Mouse (Mus musculus): ENCODE measurements at regions not wholly inside any gene's neighbourhood (a gene's known extent, or its start where the extent isn't known, plus 50 kb on each side); places are given as distances from the start of the nearest gene placed in this dataset.

DNA sequence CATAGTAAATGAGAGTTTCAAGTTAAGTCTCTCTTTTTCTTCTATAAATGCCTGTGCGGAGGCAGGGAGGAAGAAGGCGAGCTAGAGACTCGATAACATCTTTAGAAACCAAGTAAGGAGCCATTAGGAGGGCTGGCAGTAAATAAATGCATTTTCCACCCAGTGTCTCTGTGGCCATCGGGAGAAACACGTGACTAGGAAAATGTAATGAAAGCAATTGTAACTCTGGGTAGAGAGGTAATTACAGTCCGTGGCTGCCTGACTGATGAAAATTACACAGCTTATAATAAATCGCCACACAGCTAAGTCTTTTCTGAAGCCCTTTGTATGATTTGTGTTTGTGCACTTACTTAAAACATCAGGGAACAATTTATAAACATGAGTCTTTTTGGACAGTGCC is 77.4 kb upstream of the Cox10 start:
- TF ChIP-seq EP300 (IDR thresholded peaks at IDR 0.05; ENCODE audit: low read depth) (no peak), CTCF (IDR thresholded peaks at IDR 0.05; ENCODE audit: low read depth) (no peak)
